Mouse (Mus musculus) c-Kit-positive CD71-positive TER-119-negative erythroid progenitor cells, embryonic 14.5 days (primary cell): ENCODE measurements around the gene Inka1.

Source experiments
- DNase-seq: peaks from one replicate; pipeline ENCODE4 v3.0.0-alpha.2; 2013; ENCODE audit warnings: low read depth

Gene Inka1

DNA sequence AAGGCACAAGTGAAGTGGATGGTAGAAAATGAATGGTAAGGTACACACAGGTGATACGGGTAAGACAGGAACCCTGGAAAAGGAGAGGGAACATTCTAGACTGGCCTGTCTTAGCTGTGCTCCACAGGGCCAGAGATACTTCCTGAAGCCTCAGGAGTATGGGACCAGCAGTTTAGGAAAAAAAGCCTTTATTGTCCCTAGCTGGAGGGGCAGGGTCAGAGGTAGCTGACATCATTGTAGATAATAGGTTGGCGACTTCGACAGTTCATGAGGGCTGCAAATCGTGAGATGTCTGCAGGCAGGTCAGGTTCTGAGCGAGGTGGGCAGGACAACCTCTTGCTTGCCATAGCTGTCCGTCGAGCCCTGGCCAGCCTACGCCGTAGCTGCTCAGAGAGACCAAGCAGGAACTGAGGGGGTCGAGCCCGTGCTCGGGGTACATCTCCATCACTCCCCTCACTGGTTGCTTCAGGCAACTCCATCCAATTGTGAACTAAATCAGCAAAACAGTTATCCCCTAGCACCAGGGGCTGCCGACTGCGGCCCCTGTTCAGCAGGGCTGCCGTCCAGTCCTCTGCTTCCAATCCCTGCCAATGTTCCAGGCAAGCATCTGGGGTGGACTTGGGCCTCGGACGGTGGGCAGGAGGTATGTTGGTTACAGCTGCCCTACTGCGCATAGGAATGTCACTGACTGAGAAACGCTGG is 1.5 kb downstream of the Inka1 start:
- DNase-seq: no peak

- DNase-seq: no peak
These were observed 2.2 kb downstream of the Inka1 start for GRCm38 (mm10) chr9:107983421-107983890.

- DNase-seq: peak; percentile 83
These were observed 2.9 kb downstream of the Inka1 start, which contains the start of gene Gm20661 for GRCm38 (mm10) chr9:107982681-107983346. Gene Gm20661 (plus strand): TSS chr9:107983058.

DNA sequence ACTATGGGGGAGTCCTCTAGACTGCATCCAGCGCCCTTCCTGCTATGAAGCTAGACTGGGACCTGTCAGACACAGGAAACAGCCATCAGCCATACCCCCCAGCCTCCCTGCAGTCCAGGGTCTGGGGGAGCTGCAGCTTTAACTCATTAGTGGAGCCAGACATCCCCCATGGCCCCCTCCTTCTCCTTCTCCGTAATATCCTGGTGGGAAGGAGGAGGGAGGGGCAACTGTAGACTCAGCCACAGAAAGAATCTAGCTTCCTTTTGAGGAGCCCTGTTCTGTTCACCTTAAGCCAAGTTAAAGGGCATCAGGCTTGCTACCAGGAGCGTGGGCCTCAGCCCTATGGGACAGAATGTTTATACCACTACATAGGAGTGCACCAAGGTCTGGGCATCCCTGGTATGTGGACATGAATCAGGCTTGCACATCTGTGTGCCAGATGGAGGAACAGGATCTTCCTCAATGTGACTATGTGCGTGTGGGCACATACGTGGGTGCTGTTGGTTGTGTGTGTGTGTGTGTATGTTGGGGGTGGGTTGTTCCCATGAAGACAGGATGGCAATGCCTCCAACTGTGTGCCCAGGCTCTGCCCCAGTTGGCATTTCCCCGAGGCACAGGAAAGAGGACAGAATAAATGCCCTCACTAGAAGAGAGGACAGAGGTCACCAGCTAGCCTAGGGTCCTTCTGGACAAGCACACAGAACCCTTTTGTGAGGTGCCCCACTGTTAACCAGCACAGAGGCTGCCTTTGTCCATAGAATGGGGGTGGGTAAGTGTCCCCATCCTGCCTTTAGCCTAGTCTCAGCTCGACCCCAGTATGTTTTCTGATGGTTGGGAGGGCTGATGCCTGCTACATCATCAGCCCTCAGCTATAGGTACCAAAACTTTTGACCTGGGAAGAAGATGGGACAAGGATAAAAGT is 3.7 kb downstream of the Inka1 start:
- no peak for DNase-seq

DNA sequence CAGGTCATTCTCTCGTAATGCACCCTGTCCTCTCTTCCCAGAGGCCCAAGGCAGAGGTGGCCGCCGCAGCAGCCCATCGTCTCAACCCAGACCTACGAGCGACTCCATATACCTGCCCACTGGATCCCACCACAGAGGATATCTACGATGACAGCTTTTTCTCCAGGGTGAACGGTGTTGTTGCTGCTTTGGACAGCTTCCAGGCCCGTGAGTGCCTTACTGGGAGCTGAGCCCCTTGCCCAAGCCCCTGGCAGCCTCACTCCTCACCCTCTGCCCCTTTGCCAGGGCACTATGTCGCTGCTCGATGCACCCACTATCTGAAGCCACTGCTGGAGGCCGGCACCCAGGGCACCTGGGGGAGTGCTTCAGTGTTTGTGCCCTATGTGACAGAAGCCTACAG is 6.9 kb downstream of the Inka1 start:
- DNase-seq: no peak

GRCm38 (mm10) chr9:107975399-107976386 is 10.0 kb downstream of the Inka1 start, which contains the start of gene Uba7:
Gene Uba7 (plus strand): TSS chr9:107975505.
- peak; percentile 93 for DNase-seq

DNA sequence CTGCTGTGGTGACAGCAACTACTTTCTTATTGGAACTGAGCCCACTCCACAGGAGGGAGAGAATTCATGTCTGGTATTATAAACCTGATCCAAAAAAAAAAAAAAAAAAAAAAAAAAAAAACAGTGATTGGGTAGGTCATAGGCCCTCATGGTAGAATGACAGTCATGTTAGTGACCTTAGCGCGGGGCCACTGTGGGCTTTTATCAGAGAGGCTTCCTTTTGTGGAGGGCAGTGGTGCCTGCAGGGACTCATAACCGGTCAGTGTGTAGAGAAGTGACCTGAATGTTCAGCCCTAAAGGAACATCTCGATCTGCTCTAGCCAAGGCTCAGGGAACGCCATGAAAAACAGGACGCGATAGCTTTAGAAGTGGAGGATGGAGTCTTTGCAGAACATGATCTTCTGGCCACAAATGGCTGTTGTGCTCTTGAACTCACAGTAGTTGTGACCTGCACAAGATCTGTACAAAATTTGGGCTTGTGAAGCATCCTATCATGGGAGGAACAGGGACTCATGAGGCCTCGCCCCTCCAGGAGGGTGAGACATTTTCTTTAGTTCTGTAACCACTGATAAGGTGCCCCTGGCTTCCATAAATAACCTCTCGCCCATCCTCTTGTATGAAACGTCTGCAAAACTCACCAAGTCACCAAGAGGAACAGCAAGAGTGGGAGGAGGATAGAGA is 11.0 kb downstream of the Inka1 start:
- DNase-seq: peak; percentile 84

DNA sequence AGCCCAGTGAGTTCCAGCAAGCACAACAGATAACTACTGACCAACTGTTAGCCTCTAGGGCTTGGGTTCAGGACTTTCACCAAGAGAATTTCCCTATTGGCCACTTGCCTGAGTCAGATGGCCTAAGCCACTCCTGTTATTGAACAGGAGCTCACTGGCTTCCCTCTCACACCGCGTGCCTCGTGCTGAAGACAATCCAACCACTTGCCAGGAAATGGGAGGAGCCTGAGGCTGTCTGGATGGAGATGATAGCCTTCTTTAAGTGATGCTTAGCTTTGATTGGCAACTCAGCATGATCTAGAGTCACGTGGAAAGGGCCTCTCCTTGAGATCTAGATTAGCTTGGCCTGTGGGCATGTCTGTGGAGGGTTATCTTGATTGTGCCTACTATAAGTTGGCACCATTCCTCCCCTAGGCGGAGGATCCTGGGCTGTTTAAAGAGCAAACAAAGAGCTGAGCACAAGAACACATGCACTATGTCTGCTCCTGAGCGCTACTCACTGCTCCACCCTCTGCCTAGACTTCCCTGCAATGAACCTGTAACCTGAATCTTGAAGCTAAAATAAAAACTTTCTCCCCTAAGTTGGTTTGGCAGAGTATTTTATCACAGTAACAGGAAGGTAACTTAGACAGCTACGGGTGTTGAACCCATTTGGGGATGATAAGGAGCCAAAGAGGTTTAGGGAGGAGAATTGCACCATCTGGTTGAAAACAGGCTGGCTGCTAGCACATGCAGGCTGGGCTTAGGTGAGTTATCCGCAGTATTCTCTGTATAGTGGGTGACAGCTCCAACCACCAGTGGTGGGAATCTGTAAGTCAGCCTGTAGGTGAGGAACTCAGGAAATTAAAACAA is 13.8 kb downstream of the Inka1 start:
- DNase-seq: peak; percentile 90

- DNase-seq: no peak
These were observed 15.4 kb downstream of the Inka1 start for GRCm38 (mm10) chr9:107970311-107970710.

GRCm38 (mm10) chr9:107968531-107968930 is 17.1 kb downstream of the Inka1 start:
- DNase-seq: no peak

DNA sequence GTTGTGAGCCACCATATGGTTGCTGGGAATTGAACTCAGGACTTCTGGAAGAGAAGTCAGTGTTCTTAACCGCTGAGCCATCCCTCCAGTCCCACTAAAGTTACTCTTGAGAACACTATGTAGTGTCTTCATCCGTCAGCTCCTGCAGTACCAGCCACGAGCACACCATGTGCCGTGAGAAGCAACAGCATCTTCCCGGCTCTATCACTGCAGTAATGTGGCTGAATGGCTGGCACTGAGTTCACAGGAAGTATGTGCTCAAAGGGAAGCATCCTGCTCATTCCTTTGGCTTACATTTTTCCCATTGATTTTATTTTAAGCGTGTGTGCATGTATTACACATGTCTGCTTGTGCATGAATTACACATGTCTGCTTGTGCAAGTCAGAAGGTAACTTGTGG is 18.2 kb downstream of the Inka1 start:
- no peak for DNase-seq

DNA sequence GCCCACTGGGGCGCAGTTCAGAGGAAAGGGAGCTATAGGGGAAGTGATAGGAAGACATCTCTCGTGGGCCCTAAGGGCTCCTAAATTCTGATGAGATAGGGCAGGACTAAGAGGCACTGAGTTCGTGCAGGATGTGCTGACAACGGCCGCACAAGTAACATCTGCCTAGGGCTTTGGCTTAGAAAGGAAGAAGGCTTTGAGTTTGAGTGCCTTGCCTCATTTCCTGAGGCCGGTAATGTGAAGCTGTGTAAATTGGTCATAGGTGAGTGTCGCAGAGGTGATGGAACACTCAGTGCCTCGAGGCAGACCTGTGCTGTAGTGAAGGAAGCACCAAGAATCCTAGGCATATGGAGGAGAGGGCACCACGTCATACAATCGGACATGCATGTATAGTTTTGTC is 19.0 kb downstream of the Inka1 start:
- DNase-seq: no peak

GRCm38 (mm10) chr9:107964681-107965080 is 21.0 kb downstream of the Inka1 start:
- DNase-seq: no peak

GRCm38 (mm10) chr9:107963700-107964099 is 22.0 kb downstream of the Inka1 start:
- DNase-seq: peak; percentile 81

GRCm38 (mm10) chr9:107962916-107963315 is 22.8 kb downstream of the Inka1 start:
- DNase-seq: no peak

- no peak for DNase-seq
These were observed 23.8 kb downstream of the Inka1 start for GRCm38 (mm10) chr9:107961881-107962280.

DNA sequence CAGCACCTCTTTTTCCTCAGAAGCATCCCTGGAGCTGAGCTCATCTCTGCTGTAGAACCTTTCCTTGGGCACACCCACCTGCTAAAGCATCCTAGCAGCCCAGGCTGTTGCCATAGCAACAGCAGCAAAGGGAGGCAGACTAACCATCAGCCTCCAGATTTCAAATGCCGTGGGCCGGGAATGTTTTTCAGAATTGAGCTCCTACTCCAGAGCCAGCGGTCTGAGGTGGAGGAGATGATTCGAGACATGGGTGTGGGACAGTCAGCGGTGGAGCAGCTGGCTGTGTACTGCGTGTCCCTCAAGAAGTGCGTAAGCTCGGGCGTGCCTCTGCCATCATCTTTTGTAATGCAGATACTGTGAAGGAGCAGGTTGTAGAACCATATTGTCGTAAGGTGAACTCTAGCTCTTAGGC is 24.3 kb downstream of the Inka1 start:
- no peak for DNase-seq

DNA sequence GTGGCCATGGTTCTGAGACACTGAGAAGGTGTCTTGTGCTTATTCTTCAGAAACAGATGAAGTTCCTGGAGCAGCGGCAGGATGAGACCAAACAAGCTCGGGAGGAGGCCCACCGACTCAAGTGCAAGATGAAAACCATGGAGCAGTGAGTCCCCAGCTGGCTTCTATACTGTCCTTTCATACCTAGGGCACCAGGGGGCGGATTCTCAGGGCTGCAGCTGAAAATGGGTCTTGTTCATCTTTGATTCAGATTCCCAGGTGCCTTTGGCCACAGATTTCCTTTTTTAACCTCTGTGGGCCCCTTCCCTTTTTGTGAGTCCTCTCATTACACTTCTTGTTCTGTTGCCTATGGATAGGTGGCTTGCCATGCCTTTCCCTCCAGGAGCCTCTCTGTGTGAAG is 24.8 kb downstream of the Inka1 start:
- DNase-seq: no peak

GRCm38 (mm10) chr9:107959896-107960295 is 25.8 kb downstream of the Inka1 start:
- DNase-seq: no peak

DNA sequence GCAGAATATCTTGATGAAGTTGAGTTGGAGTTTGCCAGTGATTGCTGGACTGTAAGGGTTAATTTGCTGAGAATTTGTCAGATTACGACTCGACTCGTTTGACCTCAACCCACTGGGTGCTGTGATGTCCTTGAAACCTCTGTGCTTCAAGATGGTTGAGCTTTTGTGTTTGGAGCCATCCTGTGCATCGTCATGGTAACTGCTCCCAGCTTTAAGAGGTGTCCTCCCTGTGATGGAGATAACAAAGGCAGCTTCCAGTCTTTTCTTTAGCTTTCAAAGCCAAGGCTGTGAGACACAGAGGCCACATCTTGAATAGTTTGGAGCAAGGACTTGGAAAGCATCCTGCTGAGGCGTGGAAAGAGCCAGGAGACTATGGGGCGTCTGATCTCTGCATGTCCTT is 28.5 kb downstream of the Inka1 start:
- no peak for DNase-seq
